Mouse (Mus musculus) bone marrow, adult 2 months (tissue): ENCODE data around the gene Ddah2. TPM values are rescaled to one million over a fixed set of nuclear protein-coding genes. Genes with fewer than 3 reads are reported as not detected.

ENCODE experiments used
- H3K27ac ChIP-seq: fragments of 200-500 bp; 2 replicates; pipeline ENCODE4 v1.5.1; 2012; ENCODE audit warnings: low read depth, mild to moderate bottlenecking, control low read depth, inconsistent platforms, low read length; ENCODE audit not compliant: control insufficient read depth, poor library complexity, insufficient read depth
- H3K4me1 ChIP-seq: fragments of 200-500 bp; 2 replicates; pipeline ENCODE4 v1.6.1; 2011; ENCODE audit warnings: low read length; ENCODE audit not compliant: control insufficient read depth, insufficient read depth
- H3K4me3 ChIP-seq: fragments of 200-500 bp; replicated peaks from 2 replicates; pipeline ENCODE3; 2011; ENCODE audit warnings: mild to moderate bottlenecking, low read depth, low read length, control low read depth; ENCODE audit not compliant: control insufficient read depth
- CTCF ChIP-seq: fragments of 200-500 bp; IDR thresholded peaks from 2 replicates; pipeline ENCODE4 v1.5.1; 2011; ENCODE audit warnings: low read length, control low read depth; ENCODE audit not compliant: control insufficient read depth, insufficient read depth
- POLR2A ChIP-seq: fragments of 200-500 bp; IDR thresholded peaks from 2 replicates; pipeline ENCODE4 v1.6.1; 2011; ENCODE audit warnings: low read depth, mild to moderate bottlenecking, control low read depth, low read length, borderline replicate concordance; ENCODE audit not compliant: control insufficient read depth
- WGBS: fragments of 180-500 bp; shearing (Covaris S2); methylation state at CpG from one replicate; pipeline ENCODE4 v1.1.7; 2018; 5-methylcytosine and 5-hydroxymethylcytosine counted together
- polyA plus RNA-seq: library from polyadenylated mRNA; stranded (reverse); fragments of >200 nt; gene quantifications from 2 replicates; pipeline ENCODE4 v1.2.4, GENCODE M21; 2011; ENCODE audit warnings: low replicate concordance; ENCODE audit not compliant: missing spikeins, insufficient read depth, insufficient read length

Gene Ddah2
- polyA plus RNA-seq, 1 experiment = 12.5 TPM

DNA sequence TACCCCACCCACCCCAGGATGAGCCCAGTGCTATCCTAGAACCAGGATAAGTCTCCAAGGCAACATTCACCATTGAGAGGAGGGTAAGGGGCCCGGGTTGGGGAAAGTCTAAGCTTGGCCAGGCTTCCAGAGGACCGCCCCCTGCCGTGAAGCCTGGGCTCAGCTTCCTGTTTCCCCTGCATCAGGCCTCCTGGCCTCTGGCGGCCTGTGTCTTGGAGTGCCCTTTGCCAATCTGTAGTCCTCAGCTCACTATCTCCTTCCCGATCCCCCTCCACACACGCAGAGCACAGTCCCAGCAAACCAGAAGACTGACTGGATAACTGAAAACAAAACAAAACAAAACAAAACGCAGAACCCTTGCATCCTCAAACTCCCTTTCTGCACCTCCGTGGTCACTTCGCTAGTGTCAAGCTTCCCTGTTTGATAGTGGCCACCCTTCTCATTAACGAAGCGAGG, 9.2 kb upstream of the Ddah2 start, which contains the start of gene Clic1:
Gene Clic1 (plus strand): TSS at position 406 of the 456 bp plus-strand sequence.
- under 1% methylated on average over 11 of the region's 11 CpGs for WGBS
- TF ChIP-seq CTCF (no peak), POLR2A (peak; percentile 79; the same call in 1 of the 2 replicates)
- Histone ChIP-seq H3K27ac (peak within 1 kb of the TSS; percentile 98), H3K4me3 (peak within 1 kb of the TSS; percentile 89), H3K4me1 (peaks cover 5% of the 10 kb centered on the region; the same call in 1 of the 2 replicates)

DNA sequence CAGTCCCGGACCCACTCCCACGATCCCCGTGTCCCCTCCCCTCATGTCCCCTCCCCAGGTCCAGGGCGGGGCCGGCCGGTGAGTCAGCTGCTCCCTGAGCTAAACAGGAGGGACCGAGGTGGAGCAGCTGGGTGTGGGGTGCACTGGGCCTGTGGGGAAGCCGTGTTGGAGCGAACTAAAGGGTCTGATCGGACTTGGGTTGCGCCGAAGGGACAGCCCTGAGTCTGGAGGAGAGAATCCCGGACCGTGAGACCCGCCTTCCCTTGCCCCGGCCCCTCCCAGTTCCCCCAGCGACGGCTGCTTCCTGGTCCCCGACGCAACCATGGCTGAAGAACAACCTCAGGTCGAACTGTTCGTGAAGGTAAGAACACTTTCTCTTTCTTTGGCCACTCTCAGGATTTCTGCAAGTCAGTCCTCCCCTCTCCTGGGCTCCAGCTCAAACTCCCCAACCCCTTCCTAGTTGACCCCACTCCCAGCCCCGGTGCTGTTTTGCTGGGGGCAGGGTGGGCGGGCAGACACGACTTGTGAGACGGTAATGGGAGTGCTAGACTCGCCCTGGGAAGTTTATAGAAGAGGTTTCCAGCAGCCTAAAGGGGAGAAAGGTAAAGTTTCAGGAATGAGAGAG, 8.6 kb upstream of the Ddah2 start:
- WGBS = under 1% methylated on average over 27 of the region's 27 CpGs
- Histone ChIP-seq H3K27ac (peak overlapping the region; percentile 98), H3K4me3 (peak overlapping the region; percentile 89), H3K4me1 (peaks cover 5% of the 10 kb centered on the region; the same call in 1 of the 2 replicates)
- TF ChIP-seq CTCF (no peak), POLR2A (peak; percentile 93)

DNA sequence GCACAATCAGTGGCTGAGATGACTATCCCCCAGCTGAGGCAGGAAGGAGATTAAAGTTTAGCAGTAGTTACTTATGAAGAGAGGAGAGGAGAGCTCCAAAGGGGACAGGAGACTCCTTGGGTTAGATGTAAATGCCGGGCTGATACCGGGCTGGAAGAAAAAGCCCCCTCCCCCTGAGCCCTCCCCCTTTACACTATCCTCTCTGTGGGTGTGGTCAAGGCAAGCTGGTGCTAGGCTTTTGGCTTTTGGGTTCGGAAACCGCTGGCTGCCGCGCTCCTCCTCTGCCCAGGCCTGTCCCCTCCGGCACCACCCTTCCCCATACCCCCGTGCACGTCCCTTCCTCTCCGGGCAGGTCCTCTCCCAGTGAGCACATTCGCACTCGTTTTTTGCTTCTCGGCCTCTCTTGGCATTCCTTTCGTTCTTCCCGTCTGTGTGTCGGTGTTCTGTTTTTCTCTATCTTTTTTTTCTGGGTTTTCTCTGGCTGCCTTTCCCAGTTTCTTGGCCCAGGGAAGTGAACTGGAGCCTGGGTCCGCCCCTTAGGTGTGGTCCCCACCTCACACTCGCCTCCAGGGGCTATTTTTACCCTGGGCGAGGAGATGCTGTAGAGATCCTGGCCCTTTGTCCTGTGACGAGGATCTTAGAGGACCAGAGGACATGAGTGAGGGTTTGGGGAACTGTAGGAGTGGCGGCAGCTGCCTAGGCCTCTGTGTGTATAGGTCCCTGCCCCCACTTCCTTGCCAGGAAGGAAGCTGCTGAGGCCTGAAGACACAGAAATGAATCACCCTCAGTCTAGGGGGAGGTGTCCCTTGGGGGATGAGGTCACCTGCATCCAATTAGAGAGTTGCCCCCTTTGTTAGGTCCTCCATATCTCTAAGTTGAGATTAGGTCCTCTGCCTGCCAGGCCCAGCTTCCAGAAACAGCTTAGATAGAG, 7.4 kb upstream of the Ddah2 start:
- Histone ChIP-seq H3K27ac (peak overlapping the region; percentile 98), H3K4me1 (peaks cover 5% of the 10 kb centered on the region; the same call in 1 of the 2 replicates), H3K4me3 (peak overlapping the region; percentile 89)
- TF ChIP-seq POLR2A = peak; percentile 71
- TF ChIP-seq CTCF = no peak
- 2% methylated on average over 21 of the region's 21 CpGs for WGBS

DNA sequence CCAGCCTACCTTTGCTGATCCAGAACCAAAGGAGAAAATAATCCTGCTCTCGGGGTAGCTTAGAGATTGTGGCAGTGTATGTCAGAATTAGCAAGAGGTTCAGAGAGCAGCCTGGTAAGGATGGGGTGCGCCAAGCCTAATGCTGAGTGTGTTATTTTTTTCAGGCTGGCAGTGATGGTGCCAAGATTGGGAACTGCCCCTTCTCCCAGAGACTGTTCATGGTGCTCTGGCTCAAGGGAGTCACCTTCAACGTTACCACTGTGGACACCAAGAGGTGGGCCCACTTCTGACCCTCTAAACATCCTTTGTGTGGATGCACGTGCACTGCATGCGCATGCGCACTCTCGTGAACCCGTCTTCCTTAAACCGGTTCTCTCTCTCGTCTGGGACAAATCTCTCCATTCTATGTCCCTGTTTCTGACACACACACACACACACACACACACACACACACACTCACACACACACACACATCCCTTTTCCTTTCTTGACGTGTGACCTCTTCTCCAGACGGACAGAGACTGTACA, 6.5 kb upstream of the Ddah2 start:
- Histone ChIP-seq H3K27ac (no peak overlapping the region), H3K4me1 (peaks cover 5% of the 10 kb centered on the region; the same call in 1 of the 2 replicates), H3K4me3 (peak overlapping the region; percentile 15)
- TF ChIP-seq CTCF = no peak
- TF ChIP-seq POLR2A = no peak
- 69% methylated on average over 12 of the region's 12 CpGs for WGBS

DNA sequence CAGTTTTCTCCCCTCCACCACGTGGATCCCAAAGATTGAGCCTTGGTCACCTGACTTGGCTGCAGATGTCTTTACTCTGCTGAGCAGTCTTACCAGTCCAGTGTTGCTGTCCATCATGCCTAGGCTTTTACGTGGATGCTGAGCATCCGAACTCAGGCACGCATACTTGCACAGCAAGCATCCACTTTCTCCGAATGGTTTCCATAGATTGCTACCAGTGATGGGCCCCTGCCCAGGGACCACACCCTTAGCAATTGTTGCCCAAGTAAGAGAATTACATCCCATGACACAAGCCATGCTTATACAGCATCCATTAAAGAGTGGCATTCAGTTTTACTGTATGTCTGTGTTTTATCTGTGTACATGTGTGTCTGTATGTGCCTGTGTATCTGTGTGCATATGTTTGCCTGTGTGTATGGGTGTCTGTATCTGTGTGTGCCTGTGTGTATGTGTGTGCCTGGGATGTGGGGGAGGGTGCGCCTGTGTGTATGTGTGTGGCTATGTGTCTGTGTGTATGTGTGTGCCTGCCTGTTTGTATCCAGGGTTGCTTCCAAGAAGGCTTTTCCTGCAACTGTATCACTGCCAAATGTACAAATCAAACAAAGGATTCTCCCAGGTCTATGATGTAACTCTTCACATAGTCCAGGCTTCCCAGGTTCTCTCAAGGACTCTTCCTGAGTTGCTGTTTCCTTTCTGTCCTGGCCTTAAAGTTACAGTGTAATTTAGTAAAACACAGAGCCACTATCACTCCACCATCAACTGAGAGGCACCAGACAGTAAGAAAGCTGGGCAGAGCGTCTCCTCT, 2.9 kb upstream of the Ddah2 start:
- 84% methylated on average over 7 of the region's 7 CpGs for WGBS
- TF ChIP-seq CTCF = no peak
- TF ChIP-seq POLR2A = no peak
- Histone ChIP-seq H3K4me1 (peaks cover 2% of the 10 kb centered on the region; the same call in 1 of the 2 replicates), H3K27ac (no peak overlapping the region), H3K4me3 (no peak overlapping the region)

DNA sequence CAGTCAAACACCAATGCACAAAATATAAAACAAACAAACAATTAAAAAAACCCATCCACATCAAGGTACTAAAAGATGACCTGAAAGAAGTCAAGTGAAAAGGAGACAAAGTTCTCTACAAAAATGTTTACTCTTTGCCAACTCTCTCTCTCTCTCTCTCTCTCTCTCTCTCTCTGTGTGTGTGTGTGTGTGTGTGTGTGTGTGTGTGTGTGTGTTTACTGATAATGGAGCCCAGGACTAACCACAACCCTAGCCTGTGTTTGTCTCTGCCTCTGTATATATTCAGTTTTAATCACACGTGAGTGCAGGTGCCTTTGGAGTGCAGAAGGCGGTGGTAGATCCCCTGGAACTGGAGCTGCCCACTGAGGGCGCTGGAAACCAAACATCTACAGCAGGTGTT, 1.7 kb upstream of the Ddah2 start:
- 64% methylated on average over 3 of the region's 3 CpGs for WGBS
- H3K27ac ChIP-seq = no peak overlapping the region
- H3K4me3 ChIP-seq = no peak overlapping the region
- no peak for TF ChIP-seq CTCF
- H3K4me1 ChIP-seq = peaks cover 2% of the 10 kb centered on the region; the same call in 1 of the 2 replicates

DNA sequence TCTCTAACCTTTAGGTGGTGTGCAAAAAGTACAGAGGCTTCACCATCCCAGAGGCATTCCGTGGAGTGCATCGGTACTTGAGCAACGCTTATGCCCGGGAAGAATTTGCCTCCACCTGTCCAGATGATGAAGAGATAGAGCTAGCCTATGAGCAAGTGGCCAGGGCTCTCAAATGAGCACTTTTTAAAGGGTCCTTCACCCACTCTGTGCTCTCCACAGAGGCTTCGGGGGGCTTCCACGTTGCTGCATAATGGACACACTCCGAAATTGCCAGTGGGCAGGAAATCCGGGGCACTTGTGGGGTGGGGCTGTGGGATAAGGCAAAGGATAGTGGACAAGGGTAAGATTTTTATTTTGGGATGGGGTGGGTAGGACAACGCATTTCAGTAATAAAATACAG, 519 bp upstream of the Ddah2 start:
- no peaks in the 10 kb centered on the region; the same call in 1 of the 2 replicates for H3K4me1 ChIP-seq
- TF ChIP-seq CTCF (no peak), POLR2A (no peak)
- H3K27ac ChIP-seq = no peak overlapping the region
- 69% methylated on average over 9 of the region's 9 CpGs for WGBS
- H3K4me3 ChIP-seq = no peak overlapping the region

DNA sequence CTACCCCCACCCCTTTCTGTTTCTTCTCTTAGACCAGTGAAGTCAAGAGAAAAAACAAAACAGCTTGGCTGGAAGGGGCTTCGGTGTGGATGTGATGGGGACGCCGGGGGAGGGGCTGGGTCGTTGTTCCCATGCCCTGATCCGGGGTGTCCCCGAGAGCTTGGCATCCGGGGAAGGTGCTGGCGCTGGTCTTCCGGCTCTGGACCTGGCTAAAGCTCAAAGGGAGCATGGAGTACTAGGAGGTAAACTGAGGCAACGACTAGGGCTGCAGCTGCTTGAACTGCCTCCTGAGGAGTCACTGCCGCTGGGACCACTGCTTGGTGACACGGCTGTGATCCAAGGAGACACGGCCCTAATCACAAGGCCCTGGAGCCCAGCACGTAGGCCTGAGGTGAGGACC, 1.2 kb downstream of the Ddah2 start:
- TF ChIP-seq POLR2A (no peak), CTCF (no peak)
- WGBS = 59% methylated on average over 14 of the region's 14 CpGs
- Histone ChIP-seq H3K4me3 (no peak overlapping the region), H3K27ac (no peak overlapping the region), H3K4me1 (no peaks in the 10 kb centered on the region; the same call in 1 of the 2 replicates)
